Mouse (Mus musculus): Measurements from ENCODE around the gene Spn. TPM values are rescaled to one million over a fixed set of nuclear protein-coding genes. Genes with fewer than 3 reads are reported as not detected.
"Not testable (repeated sequence)": the region's sequence is repeated elsewhere in the genome, so short reads cannot be mapped to it uniquely, and the experiment has no call there.

The Spn gene
- total RNA-seq (2022) = under 1 TPM; 0.29 to 0.68 (median 0.46) TPM

DNA sequence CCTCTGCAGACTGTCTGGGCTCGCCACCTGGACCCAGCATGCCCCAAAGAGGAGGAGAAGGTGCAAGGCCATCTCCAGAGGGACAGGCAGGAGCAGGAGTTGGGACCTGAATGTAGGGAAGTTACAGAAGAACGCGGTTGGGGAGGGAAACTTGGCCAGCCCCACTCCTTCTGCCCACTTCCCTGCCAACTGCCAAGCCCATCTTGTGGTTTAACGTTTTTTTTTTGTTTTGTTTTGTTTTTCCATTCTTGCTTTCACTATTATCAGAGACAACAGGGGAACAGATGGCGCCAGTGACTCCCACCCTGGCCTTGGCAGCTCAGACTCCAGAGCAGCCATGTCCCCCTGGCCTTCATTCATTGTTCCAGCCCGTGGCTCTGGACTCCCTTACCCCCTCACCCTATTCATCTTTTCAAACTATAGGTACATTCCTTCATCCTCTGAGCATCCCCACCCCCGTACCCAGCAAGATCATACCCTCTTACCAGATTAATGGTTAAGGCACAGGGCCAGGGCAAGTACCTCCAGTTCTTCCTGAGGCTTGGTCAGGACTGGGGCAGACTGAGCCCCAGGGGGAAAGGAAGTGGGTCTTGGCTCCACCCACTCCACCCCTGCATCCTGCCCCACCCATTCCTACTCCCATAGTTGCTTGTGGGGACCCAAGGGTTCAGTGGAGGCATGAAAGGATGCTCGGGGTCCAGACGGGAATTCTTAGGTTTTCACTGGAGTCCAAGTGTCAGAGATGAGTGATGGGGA, at the start of gene Spn:
Gene Spn, minus strand, starts transcription at position 562 of the 756 bp plus-strand sequence.
- DNase-seq (ENCODE audit: low spot score in 2 of 2) = no peak

DNA sequence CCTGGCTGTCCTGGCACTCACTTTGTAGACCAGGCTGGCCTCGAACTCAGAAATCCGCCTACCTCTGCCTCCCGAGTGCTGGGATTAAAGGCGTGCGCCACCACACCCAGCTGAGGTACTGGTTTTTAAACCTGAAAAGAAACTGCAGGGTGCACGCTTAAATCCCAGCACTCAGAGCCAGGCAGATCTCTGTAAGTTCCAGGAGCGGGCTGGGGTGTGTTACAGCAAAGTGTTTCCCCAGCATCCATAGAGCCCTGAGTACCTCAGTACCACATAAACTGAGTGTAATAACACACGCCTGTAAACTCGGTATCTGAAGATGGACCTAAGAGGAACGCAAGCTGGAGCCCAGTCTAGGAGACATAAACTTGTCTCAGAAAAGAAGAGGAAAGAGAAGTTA, 49.7 kb upstream of the Spn start:
- no peak for DNase-seq (ENCODE audit: low spot score in 2 of 2)

- no peak for DNase-seq (ENCODE audit: low spot score in 2 of 2)
Measured at GRCm38 (mm10) chr7:127185601-127186000, 48.0 kb upstream of the Spn start.

DNA sequence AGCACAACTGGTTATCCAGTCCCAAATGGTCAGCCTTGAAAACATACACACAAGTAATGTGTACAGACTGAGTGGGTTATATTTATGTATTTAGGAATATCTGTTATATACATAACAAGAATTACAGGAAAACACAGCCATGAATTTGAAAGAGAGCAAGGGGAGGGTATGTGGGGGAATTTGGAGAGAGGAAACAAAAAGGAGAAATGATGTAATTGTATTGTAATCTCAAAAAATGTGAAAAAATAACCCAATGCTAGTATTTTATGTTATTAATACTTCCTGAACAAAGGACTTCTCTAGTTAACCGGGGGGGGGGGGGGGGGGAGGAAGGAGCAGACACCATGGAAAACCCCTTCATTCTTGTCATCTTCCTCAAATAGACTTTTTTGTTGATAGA, 47.1 kb upstream of the Spn start:
- no peak for DNase-seq (ENCODE audit: low spot score in 2 of 2)

DNA sequence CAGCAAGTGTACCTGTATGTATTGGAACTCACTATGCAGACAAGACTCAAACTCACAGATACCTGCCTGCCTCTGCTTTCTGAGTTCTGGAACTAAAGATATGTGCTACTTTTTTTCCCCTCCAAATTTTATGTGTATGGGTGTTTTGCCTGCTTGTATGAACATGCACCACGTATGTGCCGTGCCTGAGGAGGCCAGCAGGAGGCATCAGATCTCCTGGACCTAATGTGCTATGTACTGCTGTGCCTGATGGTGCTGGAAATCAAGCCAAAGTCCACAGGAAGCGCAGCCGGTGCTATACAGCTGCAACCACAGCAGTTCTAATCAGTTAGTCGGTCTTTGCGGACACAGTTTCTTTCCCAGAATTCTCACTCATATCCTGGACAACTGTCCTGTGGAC, 46.2 kb upstream of the Spn start:
- DNase-seq (ENCODE audit: low spot score in 2 of 2) = no peak

DNA sequence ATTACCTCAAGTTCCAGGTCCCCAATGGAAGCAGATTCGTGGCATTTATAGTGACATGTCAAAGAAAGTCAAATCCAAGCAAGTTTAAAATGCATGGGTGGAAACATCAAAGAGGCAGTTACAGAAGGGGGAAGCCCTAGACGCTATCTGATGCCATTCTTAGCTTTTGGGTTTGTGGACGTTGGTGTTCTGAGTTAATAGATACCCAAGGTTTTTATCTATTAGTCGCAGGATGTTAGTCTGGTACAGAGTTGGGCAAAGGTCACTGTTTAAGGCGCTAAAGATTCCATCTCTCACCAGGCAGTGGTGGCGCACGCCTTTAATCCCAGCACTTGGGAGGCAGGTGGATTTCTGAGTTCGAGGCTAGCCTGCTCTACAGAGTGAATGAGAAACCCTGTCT, 45.7 kb upstream of the Spn start:
- no peak for DNase-seq (ENCODE audit: low spot score in 2 of 2)

GRCm38 (mm10) chr7:127181724-127182123, 44.1 kb upstream of the Spn start:
- DNase-seq (ENCODE audit: low spot score in 2 of 2) = not testable (repeated sequence)

- DNase-seq (ENCODE audit: low spot score in 2 of 2) = no peak
Measured at GRCm38 (mm10) chr7:127180783-127181182, 43.2 kb upstream of the Spn start.

GRCm38 (mm10) chr7:127176937-127177336, 39.3 kb upstream of the Spn start:
- DNase-seq (ENCODE audit: low spot score in 2 of 2) = no peak

- no peak for DNase-seq (ENCODE audit: low spot score in 2 of 2)
Measured at GRCm38 (mm10) chr7:127166501-127166900, 28.9 kb upstream of the Spn start.

DNA sequence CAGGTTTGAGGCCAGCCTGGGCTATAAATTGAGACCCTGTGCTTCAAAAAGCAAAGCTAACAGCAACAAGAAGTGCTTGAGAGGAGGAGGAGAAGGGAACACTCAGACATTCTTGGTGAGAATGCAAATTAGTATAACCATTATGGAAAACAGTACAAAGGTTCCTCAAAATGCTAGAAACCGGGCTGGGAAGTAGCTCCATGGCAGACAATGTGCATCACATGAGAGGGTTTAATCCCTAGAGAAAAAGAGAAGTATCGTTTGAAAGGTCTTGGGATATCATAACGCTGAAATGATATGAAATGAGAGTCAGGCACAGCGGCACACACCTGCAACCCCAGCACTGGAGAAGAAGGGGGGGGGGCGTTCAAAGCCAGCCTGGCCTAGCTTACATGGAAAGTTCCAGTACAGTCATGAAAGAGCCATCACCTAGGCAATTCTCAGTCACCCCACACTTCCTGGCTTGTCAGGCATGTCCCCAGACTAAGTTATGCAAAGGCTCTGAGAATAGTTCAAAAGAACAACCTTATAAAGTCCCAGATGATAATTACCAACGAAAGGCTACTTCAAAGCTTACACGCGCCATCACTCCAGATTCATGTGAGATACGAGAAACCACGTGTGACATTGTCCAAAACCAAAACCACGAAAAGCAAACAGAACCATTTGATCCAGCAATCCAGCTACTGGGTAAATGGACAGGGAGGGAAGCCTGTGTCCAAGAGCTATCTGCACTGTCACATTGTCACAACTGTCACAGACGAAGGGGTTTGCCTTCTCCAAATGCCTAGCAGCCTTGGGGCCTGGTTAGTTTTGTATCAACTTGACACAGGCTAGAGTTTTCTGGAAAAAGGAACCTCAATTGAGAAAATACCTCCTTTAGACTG, 28.2 kb upstream of the Spn start:
- DNase-seq (ENCODE audit: low spot score in 2 of 2) = no peak

GRCm38 (mm10) chr7:127164002-127164401, 26.4 kb upstream of the Spn start:
- no peak for DNase-seq (ENCODE audit: low spot score in 2 of 2)

- DNase-seq (ENCODE audit: low spot score in 2 of 2) = no peak
Measured at GRCm38 (mm10) chr7:127162546-127162945, 24.9 kb upstream of the Spn start.

DNA sequence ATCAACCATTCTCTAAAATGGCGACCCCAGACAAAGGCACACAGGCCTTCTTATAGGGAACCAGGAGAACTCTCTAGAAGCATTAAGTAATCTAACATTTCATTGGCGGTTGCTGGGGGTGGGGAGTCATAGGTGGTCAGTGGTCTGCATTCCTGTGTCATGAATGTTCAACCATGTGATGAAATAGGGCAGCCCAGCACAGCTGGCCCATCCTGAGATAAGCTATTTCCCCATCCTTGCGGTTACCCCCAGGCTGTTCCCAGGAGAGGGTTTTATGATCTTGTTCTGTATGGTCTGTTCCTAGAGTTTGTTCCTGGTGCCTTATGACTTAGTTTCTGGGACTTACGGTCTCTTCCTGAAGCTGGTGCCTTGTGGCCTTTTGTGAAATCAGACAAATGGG, 19.9 kb upstream of the Spn start:
- no peak for DNase-seq (ENCODE audit: low spot score in 2 of 2)

- no peak for DNase-seq (ENCODE audit: low spot score in 2 of 2)
Measured at GRCm38 (mm10) chr7:127153477-127153876, 15.9 kb upstream of the Spn start.

- no peak for DNase-seq (ENCODE audit: low spot score in 2 of 2)
Measured at GRCm38 (mm10) chr7:127152464-127152863, 14.8 kb upstream of the Spn start.

DNA sequence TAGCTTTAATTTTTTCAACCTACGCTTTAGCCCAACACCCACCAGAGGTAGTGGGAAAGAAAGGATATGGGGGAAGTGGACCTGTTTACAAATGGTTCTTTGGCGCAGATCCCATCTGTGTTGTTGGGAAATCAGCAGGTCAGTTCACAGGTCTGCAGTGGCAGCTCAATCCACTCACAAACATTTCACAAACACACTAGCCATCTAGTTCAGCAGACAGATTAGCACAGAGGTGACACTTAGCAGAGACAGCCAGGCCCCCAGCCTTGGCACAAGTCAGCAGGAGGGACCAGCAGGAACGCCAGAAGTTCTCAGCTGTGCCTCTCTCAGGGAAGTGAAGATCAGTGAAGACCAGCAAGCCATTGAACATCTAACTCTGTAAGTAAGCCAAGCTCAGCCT, 10.3 kb upstream of the Spn start:
- no peak for DNase-seq (ENCODE audit: low spot score in 2 of 2)

- no peak for DNase-seq (ENCODE audit: low spot score in 2 of 2)
Measured at GRCm38 (mm10) chr7:127146267-127146603, 8.6 kb upstream of the Spn start.

- no peak for DNase-seq (ENCODE audit: low spot score in 2 of 2)
Measured at GRCm38 (mm10) chr7:127145387-127146266, 8.0 kb upstream of the Spn start.

DNA sequence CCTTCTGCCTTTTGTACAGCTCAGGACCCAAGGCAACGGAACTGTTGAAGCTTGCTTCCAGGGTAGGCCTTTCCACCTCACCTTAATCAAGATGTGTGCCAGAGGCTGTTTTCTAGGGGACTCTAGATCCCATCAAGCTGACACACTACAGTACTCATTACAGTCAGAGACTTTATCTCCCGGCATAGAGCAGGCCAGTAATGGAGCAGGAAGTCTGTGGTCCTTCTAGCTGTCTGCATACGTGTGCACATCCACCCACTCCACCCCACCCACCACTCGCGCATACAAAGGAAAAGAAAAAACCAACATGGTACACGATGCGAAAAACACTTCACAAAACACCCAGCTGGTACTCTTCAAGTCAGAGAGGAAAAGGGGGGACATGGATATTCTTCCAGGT, 6.8 kb upstream of the Spn start:
- DNase-seq (ENCODE audit: low spot score in 2 of 2) = no peak

GRCm38 (mm10) chr7:127142666-127143065, 5.0 kb upstream of the Spn start:
- no peak for DNase-seq (ENCODE audit: low spot score in 2 of 2)

- no peak for DNase-seq (ENCODE audit: low spot score in 2 of 2)
Measured at GRCm38 (mm10) chr7:127142214-127142613, 4.6 kb upstream of the Spn start.

Measured in layer of hippocampus, adult 8-10 months (tissue).